Mouse (Mus musculus) left cerebral cortex, postnatal 10 days (tissue): ENCODE measurements around the gene Shd. TPM values are rescaled to one million over a fixed set of nuclear protein-coding genes. Genes with fewer than 3 reads are reported as not detected.

ENCODE experiments used
- DNase-seq, 2 experiments: peaks; one replicate each; pipeline ENCODE4 v3.0.0; 2021 to 2022; ENCODE audit warnings: low spot score in 2 of 2, mixed read lengths in 1 of 2; ENCODE audit errors: extremely low spot score in 1 of 2
- intact Hi-C: fragments of 180-260 bp; cut with DNase I; formaldehyde crosslinking; loops from one replicate; pipeline ENCODE4 v1.15.1; 2025
- total RNA-seq, 2 experiments: library from RNA; stranded (reverse); gene quantifications; 2 replicates each; pipeline ENCODE4 v1.2.3; 2021

The Shd gene
- total RNA-seq, 2 experiments from 2014 or later = 50.3 to 57.4 TPM

DNA sequence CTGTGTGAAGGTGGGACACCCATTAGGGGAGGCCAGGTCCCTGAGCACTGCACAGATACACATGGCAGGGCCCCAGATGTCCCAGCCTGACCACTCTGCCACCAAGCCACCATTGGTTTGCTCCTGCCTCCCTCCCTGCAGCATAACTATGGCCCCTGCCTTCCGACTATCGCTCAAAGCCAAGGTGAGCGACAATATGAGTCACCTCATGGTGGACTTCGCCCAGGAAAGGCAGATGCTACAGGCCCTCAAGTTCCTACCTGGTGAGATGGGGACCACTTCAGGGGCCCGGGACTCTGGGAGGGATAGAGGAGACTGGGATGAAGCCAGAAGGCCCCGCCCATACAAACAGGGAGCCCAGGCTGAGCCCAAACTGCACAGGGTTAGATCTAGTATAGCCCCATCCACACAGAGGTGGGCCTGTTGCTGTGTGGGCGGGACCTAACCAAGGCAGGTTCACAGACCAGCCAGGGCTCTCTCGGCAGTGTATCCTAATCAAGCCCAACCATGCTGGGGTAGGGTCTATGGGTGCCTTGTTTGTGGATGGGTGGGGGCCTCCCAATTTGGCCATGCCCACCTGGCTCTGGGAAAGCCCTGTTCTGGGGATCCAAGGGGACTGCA, 20.1 kb downstream of the Shd start:
- no peak for DNase-seq
- intact Hi-C loops = no loop called here

DNA sequence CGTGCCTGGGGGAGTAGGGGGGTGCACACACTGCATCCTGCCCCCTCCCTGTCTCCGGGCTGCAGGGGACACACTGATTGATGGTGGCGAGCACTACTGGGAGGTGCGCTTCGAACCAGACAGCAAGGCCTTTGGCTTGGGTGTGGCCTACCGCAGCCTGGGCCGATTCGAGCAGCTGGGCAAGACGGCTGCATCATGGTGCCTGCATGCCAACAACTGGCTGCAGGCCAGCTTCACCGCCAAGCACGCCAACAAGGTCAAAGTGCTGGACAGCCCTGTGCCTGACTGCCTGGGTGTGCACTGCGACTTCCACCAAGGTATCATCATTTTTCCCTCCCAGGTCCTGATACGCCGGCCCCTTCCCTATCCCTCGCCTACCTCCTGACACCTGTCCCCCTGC, 25.7 kb downstream of the Shd start:
- no peak for DNase-seq

DNA sequence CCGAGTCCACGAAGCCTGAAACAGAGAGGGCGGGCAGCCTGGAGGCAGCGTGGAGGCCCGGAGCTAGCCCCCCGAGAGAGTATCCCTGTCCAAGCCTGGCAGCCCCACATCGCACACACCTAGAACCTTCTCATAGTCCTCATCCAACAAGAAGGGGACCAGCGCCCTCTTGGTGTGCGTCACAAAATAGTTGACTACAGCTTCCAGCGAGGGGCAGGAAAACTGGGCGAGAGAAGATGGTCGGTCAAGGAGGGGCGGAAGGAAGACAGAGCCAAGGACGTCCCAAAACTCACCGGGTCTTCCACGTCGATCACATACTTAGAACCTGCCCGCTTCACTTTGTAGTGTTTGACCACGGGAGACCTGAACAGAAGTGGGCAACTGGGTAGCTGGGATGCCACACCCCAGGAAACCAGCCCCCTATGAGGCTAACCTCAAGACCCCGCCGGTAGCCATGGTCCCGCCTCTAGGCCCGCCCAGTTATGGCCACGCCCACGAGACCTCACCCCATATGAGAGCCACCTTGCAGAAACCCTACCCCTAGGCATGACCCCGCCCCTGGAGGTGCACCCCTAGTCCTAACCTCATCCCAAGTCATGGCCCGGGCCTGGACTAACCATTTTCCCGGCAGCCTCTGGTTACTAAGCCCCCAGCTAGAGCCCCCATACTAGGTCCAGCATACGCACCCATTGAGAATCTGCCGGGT, 29.7 kb downstream of the Shd start:
- DNase-seq = no peak
- intact Hi-C loops = no loop called here

More for the DNA sequence above, 25.7 kb downstream of the Shd start:
- intact Hi-C loops = no loop called here

- no peak for DNase-seq
- intact Hi-C loops = no loop called here
These were observed 32.7 kb downstream of the Shd start for GRCm38 (mm10) chr17:56003000-56003399.

DNA sequence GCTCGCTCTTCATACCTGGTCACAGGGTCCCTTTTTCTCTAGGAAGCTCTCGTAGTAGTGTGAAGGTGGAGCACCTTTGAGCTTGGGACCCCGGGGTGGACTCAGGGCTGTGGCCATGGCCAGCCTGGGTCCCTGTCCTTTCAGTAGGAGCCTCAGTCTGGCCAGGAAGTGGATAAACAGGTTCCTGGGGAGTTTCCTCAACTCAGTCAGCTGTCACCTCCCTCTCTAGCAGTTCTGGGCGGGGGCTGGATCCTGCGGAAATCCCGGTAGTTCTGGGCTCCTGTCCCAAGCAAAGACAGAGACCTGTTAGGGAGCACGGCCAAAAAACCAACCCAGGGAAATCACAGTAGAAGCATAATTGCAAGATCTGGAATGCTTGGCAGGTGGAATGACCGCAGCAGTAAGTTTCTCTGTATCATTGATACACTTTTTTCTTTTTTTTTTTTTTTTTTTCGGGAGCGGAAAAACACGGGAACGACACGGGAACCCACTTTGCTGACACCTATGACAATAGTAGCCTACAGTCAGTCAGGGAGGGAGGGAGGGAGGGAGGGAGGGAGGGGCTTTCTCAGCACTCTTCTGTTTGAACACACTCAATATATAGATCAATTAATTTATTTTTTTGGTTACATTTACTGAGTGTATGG, 35.3 kb downstream of the Shd start, which contains the start of the genes Stap2 and Mpnd:
Stap2 (minus strand) TSS at position 170 of the 647 bp plus-strand sequence.
Mpnd (plus strand) TSS at position 297 of the 647 bp plus-strand sequence.
- DNase-seq = peak in 1 of 2 experiments; percentile 81
- intact Hi-C loops = no loop called here

GRCm38 (mm10) chr17:56006956-56007355, 36.7 kb downstream of the Shd start:
- intact Hi-C loops = no loop called here
- DNase-seq = no peak

DNA sequence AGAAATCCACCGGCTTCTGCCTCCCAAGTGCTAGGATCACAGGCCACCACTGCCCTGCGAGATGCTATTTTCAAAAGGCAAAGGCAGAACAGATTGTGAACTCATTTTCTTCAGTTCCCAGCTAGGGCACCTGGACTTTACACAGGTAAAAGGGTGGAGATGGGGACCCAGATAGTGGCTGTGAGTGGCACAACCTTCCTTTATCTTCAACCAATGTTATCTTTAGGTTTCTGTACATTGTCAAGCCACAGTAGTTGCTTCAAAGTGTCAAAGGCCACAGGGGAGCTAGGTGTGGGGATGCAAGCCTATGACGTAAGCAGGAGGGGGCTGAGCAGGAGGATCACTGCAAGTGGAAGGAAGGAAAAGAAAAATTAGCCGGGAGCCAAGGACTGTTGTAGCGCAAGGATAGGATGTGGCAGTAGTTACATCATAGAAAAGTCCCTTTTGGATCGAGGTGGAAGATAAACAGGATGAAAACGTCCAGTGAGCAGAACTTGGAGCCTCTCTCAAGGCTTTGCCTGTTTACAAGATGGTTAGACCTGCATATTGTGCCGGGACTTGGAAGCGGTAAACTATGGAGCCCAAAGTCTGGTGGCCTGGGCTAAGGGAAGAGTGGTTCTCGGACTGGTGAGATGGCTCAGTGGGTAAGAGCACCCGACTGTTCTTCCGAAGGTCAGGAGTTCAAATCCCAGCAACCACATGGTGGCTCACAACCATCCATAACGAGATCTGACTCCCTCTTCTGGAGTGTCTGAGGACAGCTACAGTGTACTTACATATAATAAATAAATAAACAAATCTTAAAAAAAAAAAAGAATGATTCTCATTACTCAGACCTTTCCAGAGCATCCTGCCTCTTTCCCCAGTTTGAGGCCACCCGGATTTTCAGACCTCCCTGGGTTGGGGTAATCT, 37.4 kb downstream of the Shd start:
- intact Hi-C loops = no loop called here
- no peak for DNase-seq

- peak; percentile 95 to 96 for DNase-seq
- intact Hi-C loops = no loop called here
These were observed 38.3 kb downstream of the Shd start for GRCm38 (mm10) chr17:56008356-56009087.

- peak; percentile 91 to 95 for DNase-seq
- intact Hi-C loops = no loop called here
These were observed 39.1 kb downstream of the Shd start for GRCm38 (mm10) chr17:56009088-56009961.

- no peak for DNase-seq
- intact Hi-C loops = loop anchor here (5.0 kb wide), 1 partner anchor 33 kb away; no protein-coding TSS in a partner anchor
These were observed 39.6 kb downstream of the Shd start for GRCm38 (mm10) chr17:56009962-56010240.

- DNase-seq = no peak
- intact Hi-C loops = loop anchor here (5.0 kb wide), 1 partner anchor 33 kb away; no protein-coding TSS in a partner anchor
These were observed 40.0 kb downstream of the Shd start for GRCm38 (mm10) chr17:56010255-56010654.

DNA sequence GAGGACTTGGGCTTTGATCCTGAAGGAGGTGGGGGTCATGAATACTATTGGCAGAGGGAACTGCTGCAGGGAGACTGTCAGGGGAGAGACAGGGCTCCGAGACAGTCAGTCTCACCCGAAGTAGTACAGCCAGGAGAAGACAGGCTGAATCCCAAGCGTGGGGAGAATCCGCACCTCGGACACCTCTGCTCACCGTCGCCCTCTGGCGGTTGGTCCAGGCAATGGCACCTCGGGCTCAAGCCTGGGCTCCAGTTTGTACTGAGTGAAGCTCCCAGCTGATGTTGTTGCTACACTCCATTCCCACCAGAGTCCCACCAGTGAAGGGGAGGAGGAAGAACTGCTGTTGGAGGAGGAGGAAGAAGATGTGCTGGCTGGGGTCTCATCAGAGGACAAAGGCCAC, 40.4 kb downstream of the Shd start:
- intact Hi-C loops = loop anchor here (5.0 kb wide), 1 partner anchor 33 kb away; no protein-coding TSS in a partner anchor
- DNase-seq = peak; percentile 55 to 79

DNA sequence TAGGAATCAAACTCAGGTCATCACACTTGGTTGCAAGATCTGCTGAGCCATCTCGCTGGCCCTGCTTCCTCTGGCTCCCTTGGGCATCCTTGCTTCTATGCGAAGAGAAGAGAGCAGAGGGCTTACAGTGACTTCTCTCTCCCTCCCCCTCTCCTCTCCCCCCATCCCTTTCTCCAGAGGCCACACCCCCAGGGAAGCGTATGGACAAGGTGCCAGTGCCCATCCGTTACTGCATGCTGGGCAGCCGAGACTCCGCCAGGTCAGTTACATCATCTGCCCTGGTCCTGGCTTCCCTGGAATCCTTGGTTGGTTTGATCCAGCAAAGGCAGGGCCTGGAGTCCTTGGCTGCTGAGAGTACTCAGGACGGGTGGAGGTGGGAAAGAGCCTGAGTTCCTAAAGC, 41.2 kb downstream of the Shd start:
- DNase-seq = no peak
- intact Hi-C loops = loop anchor here (5.0 kb wide), 1 partner anchor 34 kb away; no protein-coding TSS in a partner anchor

GRCm38 (mm10) chr17:56015293-56015692, 45.0 kb downstream of the Shd start:
- intact Hi-C loops = no loop called here
- DNase-seq = no peak

GRCm38 (mm10) chr17:56016382-56016781, 46.1 kb downstream of the Shd start:
- intact Hi-C loops = no loop called here
- DNase-seq = no peak

DNA sequence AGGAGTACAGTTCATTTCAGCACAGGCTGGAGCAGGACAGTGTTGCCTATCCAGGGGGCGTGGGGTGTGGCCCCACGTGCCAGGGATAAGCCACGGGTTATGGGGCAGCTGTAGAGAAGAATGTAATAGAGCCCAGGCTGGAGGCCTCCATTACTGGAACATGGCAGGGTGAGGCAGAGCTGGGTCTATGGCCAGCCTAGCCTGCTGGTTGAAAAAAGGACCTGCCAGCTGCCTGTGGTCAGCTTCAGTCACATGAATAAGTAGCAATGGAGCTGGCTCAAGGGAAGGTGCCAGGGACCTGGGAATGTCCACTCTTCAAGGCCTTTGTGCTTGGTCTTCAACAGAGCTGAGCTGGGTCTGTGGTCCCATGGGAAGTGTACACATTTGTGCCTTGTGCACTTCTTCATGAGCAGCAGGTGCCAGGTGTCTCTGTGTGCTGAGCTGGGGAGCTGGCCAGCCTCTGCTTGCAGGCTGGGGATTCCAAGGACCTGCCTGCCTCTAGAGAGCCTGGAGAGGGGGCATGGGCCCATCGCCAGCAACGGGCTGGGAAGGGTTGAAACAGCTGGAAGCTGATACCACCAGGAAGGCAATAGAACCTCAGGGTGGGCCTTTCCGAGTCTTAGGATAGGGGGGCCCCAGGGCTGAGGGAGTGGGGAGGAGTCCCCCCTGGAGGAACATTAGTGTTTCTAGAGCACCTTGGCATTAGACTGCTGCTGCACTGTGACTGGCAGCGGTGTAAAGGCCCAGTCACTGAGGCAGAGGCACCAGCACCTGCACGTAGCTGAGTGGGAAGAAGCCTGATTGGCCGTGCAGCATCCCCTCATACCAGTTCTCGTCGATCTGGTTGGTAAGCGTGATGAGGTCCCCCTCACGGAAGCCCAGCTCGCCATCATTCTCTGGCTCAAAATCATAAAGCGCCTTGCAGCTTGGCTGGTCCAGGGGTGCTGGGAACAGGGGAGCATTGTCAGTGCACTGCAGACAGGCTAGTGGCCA, 46.8 kb downstream of the Shd start:
- intact Hi-C loops = no loop called here
- DNase-seq = no peak
